Mouse (Mus musculus) lung, postnatal 0 days (tissue): ENCODE results near the gene AI854703.

Experiments
- CTCF ChIP-seq: IDR thresholded peaks from 2 replicates; pipeline ENCODE4 v1.5.1; 2016; ENCODE audit warnings: antibody characterized with exemption, mild to moderate bottlenecking
- EP300 ChIP-seq: IDR thresholded peaks from 2 replicates; pipeline ENCODE4 v1.6.1; 2016; ENCODE audit warnings: antibody characterized with exemption, mild to moderate bottlenecking, control low read depth

DNA sequence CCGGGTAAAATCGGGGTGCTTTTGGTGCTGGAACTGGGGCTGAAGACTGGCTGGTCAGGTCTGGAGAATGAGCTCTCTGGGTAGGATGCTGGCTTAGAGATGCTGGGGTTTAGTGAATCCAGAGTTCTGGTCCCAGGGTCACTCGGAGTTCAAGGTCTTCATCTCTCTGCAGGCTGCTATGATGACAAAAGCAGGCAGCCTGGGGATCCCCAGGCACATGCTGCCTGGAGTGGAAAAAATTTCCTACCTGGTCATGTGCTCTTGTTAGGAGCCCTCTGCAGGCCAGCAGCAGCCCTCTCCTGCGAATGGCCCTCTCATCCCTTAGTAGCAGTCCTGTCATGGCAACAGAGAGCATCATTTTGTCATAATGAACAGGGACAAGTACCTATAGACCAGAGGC, 13.1 kb upstream of the AI854703 start:
- TF ChIP-seq CTCF (no peak), EP300 (no peak)
